8 mouse cellular contexts compared by ENCODE assay signal in genomic region chr19:8818801-8819595, GRCm38 (mm10). TPM values are rescaled to one million over a fixed set of nuclear protein-coding genes. Genes with fewer than 3 reads are reported as not detected.
DNase-seq lines count a peak whose midpoint lies in the region; ATAC-seq and TF ChIP-seq lines count a peak whose summit lies in the region.

Ttc9c (minus strand) TSS chr19:8819333.

- H3K4me3 ChIP-seq in hindbrain, embryonic 12.5 days: peak within 1 kb of the TSS; percentile 98
- H3K4me3 ChIP-seq in lung, postnatal 0 days (ENCODE audit: low read depth, low read length): peak within 1 kb of the TSS; percentile 99

- under 1% methylated on average over 33 of the region's 33 CpGs for WGBS in hindbrain, embryonic 12.5 days
- WGBS in lung, postnatal 0 days: under 1% methylated on average over 33 of the region's 33 CpGs

- TF ChIP-seq CTCF in lung, postnatal 0 days (IDR thresholded peaks at IDR 0.05): no peak

- H3K36me3 ChIP-seq in hindbrain, embryonic 12.5 days: peaks cover 34% of the 10 kb centered on the region
- H3K36me3 ChIP-seq in lung, postnatal 0 days (ENCODE audit: insufficient read depth, low read length): peaks cover 10% of the 10 kb centered on the region

- peak within 1 kb of the TSS; percentile 99 for H3K27ac ChIP-seq in hindbrain, embryonic 12.5 days
- H3K27ac ChIP-seq in lung, postnatal 0 days (ENCODE audit: low read length): peak within 1 kb of the TSS; percentile 97

- peak within 1 kb of the TSS; percentile 98 for H3K9ac ChIP-seq in hindbrain, embryonic 12.5 days
- H3K9ac ChIP-seq in lung, postnatal 0 days (replicated peaks; ENCODE audit: low read depth): peak within 1 kb of the TSS; percentile 91

- H3K4me2 ChIP-seq in hindbrain, embryonic 12.5 days (replicated peaks): peak within 1 kb of the TSS; percentile 97
- peak within 1 kb of the TSS; percentile 73 for H3K4me2 ChIP-seq in lung, postnatal 0 days (replicated peaks; ENCODE audit: low read depth, low read length)

- DNase-seq in WW6 (ENCODE audit: low read depth, low spot score): peak; percentile 97
- DNase-seq in cerebellum, postnatal 25 days: peak; percentile 95 to 96
- DNase-seq in frontal cortex, postnatal 14 days (ENCODE audit: low spot score in 2 of 2): peak; percentile 97 to 98
- DNase-seq in layer of hippocampus, postnatal 10 days (ENCODE audit: low spot score in 2 of 2): peak; percentile 91 to 95
- peak; percentile 100 for DNase-seq in lung, postnatal 0 days (ENCODE audit: low spot score)
- DNase-seq in ovary, postnatal 14 days (ENCODE audit: low spot score): peak; percentile 83
- peak; percentile 92 for DNase-seq in thymus, postnatal 25 days

- peaks cover 48% of the 10 kb centered on the region for H3K4me1 ChIP-seq in hindbrain, embryonic 12.5 days
- H3K4me1 ChIP-seq in lung, postnatal 0 days (ENCODE audit: insufficient read depth, low read depth, low read length): 0 out of 2 replicates have a peak, but pooled peaks cover 5% of the 10 kb centered on the region

- no peaks in the 10 kb centered on the region for H3K9me3 ChIP-seq in hindbrain, embryonic 12.5 days (replicated peaks)
- no peaks in the 10 kb centered on the region for H3K9me3 ChIP-seq in lung, postnatal 0 days (ENCODE audit: low read length)

- TF ChIP-seq EP300 in lung, postnatal 0 days (IDR thresholded peaks at IDR 0.05): 0 out of 2 replicates have a peak, but pooled peaks have one; percentile 37

- ATAC-seq in hindbrain, embryonic 12.5 days (ENCODE audit: low FRiP score): peak; percentile 96
- peak; percentile 90 for ATAC-seq in lung, postnatal 0 days

- no peaks in the 10 kb centered on the region for H3K27me3 ChIP-seq in hindbrain, embryonic 12.5 days
- no peaks in the 10 kb centered on the region for H3K27me3 ChIP-seq in lung, postnatal 0 days (replicated peaks; ENCODE audit: insufficient read depth, low read length)

RNA-seq across cellular contexts. Expression of gene Ttc9c, which starts in this region (rescaled TPM):
- 55.6 and 61.4 TPM in 2 replicates for polyA plus RNA-seq in hindbrain, embryonic 12.5 days (2016; fragmentation: Nextera tagmentation; extraction: Ambion mirVana)
- 10 to 100 TPM; 27.8 to 34.5 TPM for total RNA-seq in layer of hippocampus, postnatal 10 days (2021)
- polyA plus RNA-seq in lung, postnatal 0 days (2015; fragmentation: Nextera tagmentation; extraction: Ambion mirVana): 21.4 and 22.8 TPM in 2 replicates

Comparison
In these comparisons a context has a peak if more than half of its experiments do, and no peak if none do; other contexts are left out.
1. Peak in every context shown above with its lines: DNase-seq, ATAC-seq, H3K4me3 ChIP-seq and H3K27ac ChIP-seq.